7 mouse cellular contexts compared by ENCODE assay signal in genomic region chr9:100569798-100570625, GRCm38 (mm10). TPM values are rescaled to one million over a fixed set of nuclear protein-coding genes. Genes with fewer than 3 reads are reported as not detected.
DNase-seq lines count a peak whose midpoint lies in the region; ATAC-seq and TF ChIP-seq lines count a peak whose summit lies in the region.

No protein-coding gene starts in this region.

- H3K27me3 ChIP-seq in intestine, embryonic 15.5 days (replicated peaks) = no peaks in the 10 kb centered on the region
- H3K27me3 ChIP-seq in small intestine, adult 2 months (ENCODE audit: control insufficient read depth, insufficient read depth, low read length) = no peaks in the 10 kb centered on the region

- intact Hi-C loops in left cerebral cortex, postnatal 4 days (cut with DNase I) = no loop called here

- peak; percentile 48 for ATAC-seq in intestine, embryonic 15.5 days
- peak; percentile 87 for ATAC-seq in megakaryocyte progenitor cell, adult 5-6 weeks (replicated peaks; ENCODE audit: poor library complexity)

- peak overlapping the region; percentile 55 for H3K4me3 ChIP-seq in cortical plate, adult 2 months (ENCODE audit: insufficient read depth, low read length)
- H3K4me3 ChIP-seq in intestine, embryonic 15.5 days (replicated peaks) = peak overlapping the region; percentile 75
- peak overlapping the region; percentile 62 for H3K4me3 ChIP-seq in small intestine, adult 2 months (ENCODE audit: low read depth, low read length)

- H3K9me3 ChIP-seq in intestine, embryonic 15.5 days = no peaks in the 10 kb centered on the region

- TF ChIP-seq POLR2A in cortical plate, adult 2 months (IDR thresholded peaks at IDR 0.05; ENCODE audit: extremely low read depth, insufficient read depth, low read length) = no peak
- peak; percentile 46; the same call in 1 of the 2 replicates for TF ChIP-seq POLR2A in small intestine, adult 2 months (IDR thresholded peaks at IDR 0.05; ENCODE audit: low read depth, low read length)

- peak overlapping the region; percentile 56; the same call in 1 of the 2 replicates for H3K9ac ChIP-seq in intestine, embryonic 15.5 days

- H3K27ac ChIP-seq in cortical plate, adult 2 months (ENCODE audit: insufficient read depth, low read length) = no peak overlapping the region
- no peak overlapping the region for H3K27ac ChIP-seq in intestine, embryonic 15.5 days
- H3K27ac ChIP-seq in small intestine, adult 2 months (ENCODE audit: insufficient read depth, low read depth, low read length) = no peak overlapping the region

- H3K4me1 ChIP-seq in cortical plate, adult 2 months (ENCODE audit: control insufficient read depth, insufficient read depth, low read length) = no peaks in the 10 kb centered on the region; the same call in 1 of the 2 replicates
- H3K4me1 ChIP-seq in intestine, embryonic 15.5 days (replicated peaks) = peaks cover 4% of the 10 kb centered on the region; the same call in 1 of the 2 replicates
- H3K4me1 ChIP-seq in small intestine, adult 2 months (ENCODE audit: control insufficient read depth, insufficient read depth, insufficient read length, low read length) = peaks cover 4% of the 10 kb centered on the region; the same call in 1 of the 2 replicates

- no peaks in the 10 kb centered on the region for H3K36me3 ChIP-seq in intestine, embryonic 15.5 days
- H3K36me3 ChIP-seq in small intestine, adult 2 months (ENCODE audit: control insufficient read depth, insufficient read depth, low read length) = no peaks in the 10 kb centered on the region

- TF ChIP-seq CTCF in cortical plate, adult 2 months (IDR thresholded peaks at IDR 0.05; ENCODE audit: extremely low read depth, insufficient read depth, low read length) = no peak
- no peak for TF ChIP-seq CTCF in small intestine, adult 2 months (IDR thresholded peaks at IDR 0.05; ENCODE audit: extremely low read depth, insufficient read length, insufficient replicate concordance, low read depth, low read length)

- peak overlapping the region; percentile 94 for H3K4me2 ChIP-seq in intestine, embryonic 15.5 days (replicated peaks)

- 12% methylated on average over 32 of the region's 32 CpGs for WGBS in intestine, embryonic 15.5 days
- WGBS in small intestine, adult 2 months = 7% methylated on average over 32 of the region's 32 CpGs

- peak; percentile 70 to 76 for DNase-seq in adrenal gland, postnatal 36 days
- peak; percentile 96 for DNase-seq in heart, adult 11 months
- DNase-seq in left cerebral cortex, postnatal 4 days = peak; percentile 69

RNA-seq across cellular contexts. Expression of gene Slc35g2, which starts 0.9 kb away (rescaled TPM):
- total RNA-seq in adrenal gland, postnatal 36 days (2021) = 1 to 10 TPM; 8.7 to 9.8 TPM
- 17.0 and 18.0 TPM in 2 replicates for polyA plus RNA-seq in cortical plate, adult 2 months (2012; rRNA removed)
- polyA plus RNA-seq in intestine, embryonic 15.5 days (2015; fragmentation: Nextera tagmentation; extraction: Ambion mirVana) = 3.8 and 4.8 TPM in 2 replicates
- 1 to 10 TPM; 4.3 to 6.2 TPM for total RNA-seq in left cerebral cortex, postnatal 4 days (2021)
- 0.32 TPM in 1 of 2 replicates, not detected in the other for total RNA-seq in megakaryocyte progenitor cell, adult 5-6 weeks (2015)
- not detected in 2 replicates for total RNA-seq in megakaryocyte progenitor cell, adult 5-6 weeks (2017)
- polyA plus RNA-seq in small intestine, adult 2 months (2012; rRNA removed) = 0.42 and 0.47 TPM in 2 replicates

RNA-seq across cellular contexts. Expression of gene Nck1, which starts 24.1 kb away (rescaled TPM):
- total RNA-seq in adrenal gland, postnatal 36 days (2021) = 10 to 100 TPM; 50.0 to 52.8 TPM
- polyA plus RNA-seq in cortical plate, adult 2 months (2012; rRNA removed) = 24.5 and 27.2 TPM in 2 replicates
- polyA plus RNA-seq in intestine, embryonic 15.5 days (2015; fragmentation: Nextera tagmentation; extraction: Ambion mirVana) = 52.9 and 62.8 TPM in 2 replicates
- total RNA-seq in left cerebral cortex, postnatal 4 days (2021) = 10 to 100 TPM; 20.5 to 25.8 TPM
- total RNA-seq in megakaryocyte progenitor cell, adult 5-6 weeks (2015) = 46.4 and 46.7 TPM in 2 replicates
- 54.4 and 56.5 TPM in 2 replicates for total RNA-seq in megakaryocyte progenitor cell, adult 5-6 weeks (2017)
- polyA plus RNA-seq in small intestine, adult 2 months (2012; rRNA removed) = 0.19 and 0.71 TPM in 2 replicates

RNA-seq across cellular contexts. Expression of gene Stag1, which starts 27.6 kb away (rescaled TPM):
- 10 to 100 TPM; 36.0 to 43.8 TPM for total RNA-seq in adrenal gland, postnatal 36 days (2021)
- polyA plus RNA-seq in cortical plate, adult 2 months (2012; rRNA removed) = 26.7 and 30.4 TPM in 2 replicates
- 33.2 and 37.3 TPM in 2 replicates for polyA plus RNA-seq in intestine, embryonic 15.5 days (2015; fragmentation: Nextera tagmentation; extraction: Ambion mirVana)
- total RNA-seq in left cerebral cortex, postnatal 4 days (2021) = 10 to 100 TPM; 45.8 to 55.4 TPM
- 79.6 and 82.5 TPM in 2 replicates for total RNA-seq in megakaryocyte progenitor cell, adult 5-6 weeks (2015)
- total RNA-seq in megakaryocyte progenitor cell, adult 5-6 weeks (2017) = 77.6 and 99.3 TPM in 2 replicates
- polyA plus RNA-seq in small intestine, adult 2 months (2012; rRNA removed) = 0.89 and 0.96 TPM in 2 replicates

Comparison
In these comparisons a context has a peak if more than half of its experiments do, and no peak if none do; other contexts are left out.
1. RNA of gene Slc35g2, which starts 0.9 kb away (total RNA-seq): 8.7 to 9.8 TPM in adrenal gland, postnatal 36 days and 4.3 to 6.2 TPM in left cerebral cortex, postnatal 4 days; 0.32 TPM in megakaryocyte progenitor cell, adult 5-6 weeks; every median in the first group is over 4 times any median in the second.
2. Peak in every context shown above with its lines, with median percentiles within 50 percentile points of each other: DNase-seq and H3K4me3 ChIP-seq.